Mouse (Mus musculus) embryonic fibroblast, embryonic 13.5 days (primary cell): ENCODE measurements around the gene Rad1.

ENCODE experiments used
- CTCF ChIP-seq: IDR thresholded peaks from 2 replicates; pipeline ENCODE4 v1.5.1; 2011; ENCODE audit warnings: mild to moderate bottlenecking, control low read depth, low read length, moderate library complexity, borderline replicate concordance; ENCODE audit not compliant: insufficient read depth
- POLR2A ChIP-seq: IDR thresholded peaks from 2 replicates; pipeline ENCODE4 v1.6.1; 2011; ENCODE audit warnings: low read depth, mild to moderate bottlenecking, control low read depth, low read length, moderate library complexity

GRCm38 (mm10) chr15:10469641-10470150 is 16.1 kb upstream of the Rad1 start:
- TF ChIP-seq POLR2A (no peak), CTCF (no peak)
